Mouse (Mus musculus) myocyte (in vitro differentiated cells): ENCODE results near the gene Timp4.

ENCODE experiments used
- CEBPB ChIP-seq: IDR thresholded peaks from 2 replicates; pipeline ENCODE4 v1.6.1; 2011; ENCODE audit warnings: mild to moderate bottlenecking, moderate library complexity; ENCODE audit not compliant: poor library complexity, insufficient read depth, severe bottlenecking
- E2F4 ChIP-seq: IDR thresholded peaks from one replicate; pipeline ENCODE4 v1.6.1; 2011; ENCODE audit warnings: mild to moderate bottlenecking, control low read depth, moderate library complexity; ENCODE audit not compliant: insufficient read depth
- MAX ChIP-seq: IDR thresholded peaks from one replicate; pipeline ENCODE4 v1.6.1; 2011; ENCODE audit warnings: low read depth, mild to moderate bottlenecking, control low read depth
- MYOD1 ChIP-seq, 3 experiments: IDR thresholded peaks; one replicate each; pipeline ENCODE4 v1.6.1; 2011; ENCODE audit warnings: control low read depth in 2 of 3, low read depth in 2 of 3, mild to moderate bottlenecking in 2 of 3, moderate library complexity in 1 of 3; ENCODE audit not compliant: insufficient read length in 2 of 3, control insufficient read depth in 1 of 3
- MYOG ChIP-seq, 3 experiments: IDR thresholded peaks; one replicate each; pipeline ENCODE4 v1.6.1; 2011; ENCODE audit warnings: control low read depth in 2 of 3, low read depth in 2 of 3, mild to moderate bottlenecking in 2 of 3; ENCODE audit not compliant: insufficient read length in 2 of 3, control insufficient read depth in 1 of 3, insufficient read depth in 1 of 3
- POLR2A ChIP-seq: IDR thresholded peaks from one replicate; pipeline ENCODE4 v1.6.1; 2011; ENCODE audit warnings: low read depth, mild to moderate bottlenecking, control low read depth, moderate library complexity; ENCODE audit not compliant: insufficient read length
- POLR2AphosphoS2 ChIP-seq: IDR thresholded peaks from one replicate; pipeline ENCODE4 v1.6.1; 2011; ENCODE audit warnings: low read depth, control low read depth; ENCODE audit not compliant: insufficient read length
- REST ChIP-seq: IDR thresholded peaks from one replicate; pipeline ENCODE4 v1.6.1; 2011; ENCODE audit warnings: mild to moderate bottlenecking, control low read depth, moderate library complexity; ENCODE audit not compliant: insufficient read depth, insufficient read length
- TCF12 ChIP-seq: IDR thresholded peaks from one replicate; pipeline ENCODE4 v1.6.1; 2011; ENCODE audit warnings: mild to moderate bottlenecking, control low read depth; ENCODE audit not compliant: poor library complexity, insufficient read depth, severe bottlenecking
- TCF3 ChIP-seq: IDR thresholded peaks from one replicate; pipeline ENCODE4 v1.6.1; 2011; ENCODE audit warnings: low read depth, control low read depth; ENCODE audit not compliant: insufficient read length
- USF1 ChIP-seq: IDR thresholded peaks from one replicate; pipeline ENCODE4 v1.6.1; 2011; ENCODE audit warnings: low read depth, mild to moderate bottlenecking, control low read depth, moderate library complexity

- TF ChIP-seq POLR2A (no peak), USF1 (no peak), TCF12 (no peak), E2F4 (no peak), MAX (no peak), POLR2AphosphoS2 (no peak), CEBPB (no peak), MYOD1 (IDR thresholded peaks at IDR 0.05; ENCODE audit: control insufficient read depth in 1 of 3, insufficient read length in 2 of 3, low read depth in 2 of 3) (no peak), MYOG (IDR thresholded peaks at IDR 0.05; ENCODE audit: control insufficient read depth in 1 of 3, insufficient read depth in 1 of 3, insufficient read length in 2 of 3, low read depth in 2 of 3) (no peak), TCF3 (no peak), REST (no peak)
Observed at GRCm38 (mm10) chr6:115286441-115286840, 34.4 kb upstream of the Timp4 start.
